Mouse (Mus musculus) bone marrow macrophage, adult 2 months (primary cell): ENCODE results near the gene Spata48.

ENCODE experiments used
- CTCF ChIP-seq: IDR thresholded peaks from 2 replicates; pipeline ENCODE4 v1.5.1; 2012; ENCODE audit warnings: low read depth, mild to moderate bottlenecking, low read length, moderate library complexity
- POLR2A ChIP-seq: IDR thresholded peaks from 2 replicates; pipeline ENCODE4 v1.6.1; 2012; ENCODE audit warnings: mild to moderate bottlenecking, low read depth, low read length, borderline replicate concordance

GRCm38 (mm10) chr11:11514920-11515319 is 53.0 kb downstream of the Spata48 start:
- TF ChIP-seq CTCF, result no peak
- no peak for TF ChIP-seq POLR2A
